Mouse (Mus musculus) neural tube, embryonic 10.5 days (tissue): ENCODE results near the gene Syt3.

Experiments
- DNase-seq: peaks from one replicate; pipeline ENCODE4 v3.0.0-alpha.2; 2017; ENCODE audit warnings: low spot score; ENCODE audit errors: extremely low spot score

Syt3 gene

GRCm38 (mm10) chr7:44405346-44406014 is 21.6 kb downstream of the Syt3 start:
- DNase-seq, result peak; percentile 93

- DNase-seq, result no peak
Observed at GRCm38 (mm10) chr7:44406015-44406355, 22.1 kb downstream of the Syt3 start.

- DNase-seq, result no peak
Observed at GRCm38 (mm10) chr7:44411144-44411543, 27.2 kb downstream of the Syt3 start.

- no peak for DNase-seq
Observed at GRCm38 (mm10) chr7:44413307-44413706, 29.4 kb downstream of the Syt3 start.

GRCm38 (mm10) chr7:44427666-44428065 is 43.8 kb downstream of the Syt3 start:
- DNase-seq, result no peak

GRCm38 (mm10) chr7:44428171-44428950 is 44.5 kb downstream of the Syt3 start:
- peak; percentile 75 for DNase-seq

GRCm38 (mm10) chr7:44428968-44429521 is 45.1 kb downstream of the Syt3 start, which contains the start of gene Lrrc4b:
TSS of gene Lrrc4b (plus strand) at chr7:44429018.
- DNase-seq, result peak; percentile 81

- DNase-seq, result peak; percentile 41
Observed at GRCm38 (mm10) chr7:44429534-44430488, 45.9 kb downstream of the Syt3 start.

- DNase-seq, result no peak
Observed at GRCm38 (mm10) chr7:44432550-44432949, 48.6 kb downstream of the Syt3 start.

- peak; percentile 55 for DNase-seq
Observed at GRCm38 (mm10) chr7:44433371-44433770, 49.5 kb downstream of the Syt3 start.

- no peak for DNase-seq
Observed at GRCm38 (mm10) chr7:44434089-44434488, 50.2 kb downstream of the Syt3 start.

- DNase-seq, result no peak
Observed at GRCm38 (mm10) chr7:44435796-44436195, 51.9 kb downstream of the Syt3 start.

- no peak for DNase-seq
Observed at GRCm38 (mm10) chr7:44436267-44436666, 52.4 kb downstream of the Syt3 start.

GRCm38 (mm10) chr7:44437188-44437587 is 53.3 kb downstream of the Syt3 start:
- DNase-seq, result no peak

- no peak for DNase-seq
Observed at GRCm38 (mm10) chr7:44437933-44438332, 54.0 kb downstream of the Syt3 start.

GRCm38 (mm10) chr7:44439696-44440095 is 55.8 kb downstream of the Syt3 start:
- DNase-seq, result no peak

GRCm38 (mm10) chr7:44440479-44440878 is 56.6 kb downstream of the Syt3 start:
- no peak for DNase-seq

GRCm38 (mm10) chr7:44441180-44441579 is 57.3 kb downstream of the Syt3 start:
- DNase-seq, result no peak

GRCm38 (mm10) chr7:44441648-44442109 is 57.8 kb downstream of the Syt3 start:
- peak; percentile 41 for DNase-seq

GRCm38 (mm10) chr7:44442407-44442821 is 58.5 kb downstream of the Syt3 start:
- peak; percentile 51 for DNase-seq
